Mouse (Mus musculus) lung, postnatal 0 days (tissue): ENCODE measurements at regions not wholly inside any gene's neighbourhood (a gene's known extent, or its start where the extent isn't known, plus 50 kb on each side); places are given as distances from the start of the nearest gene placed in this dataset.
A peak's percentile ranks its signal among the peaks of the same experiment; 100 is the strongest.

Source experiments
- ATAC-seq: fragments of 200-750 bp; cut with Nextera tagmentation; 2 replicates; pipeline ENCODE4 v1.8.0; 2017; ENCODE audit warnings: moderate library complexity
- DNase-seq: peaks from one replicate; pipeline ENCODE4 v3.0.0-alpha.2; 2016; ENCODE audit warnings: low spot score
- H3K27ac ChIP-seq: fragments of 300-500 bp; sonication (generic); 2 replicates; pipeline ENCODE4 v1.5.1; 2014; ENCODE audit warnings: antibody characterized with exemption, mild to moderate bottlenecking, low read length, mixed read lengths
- H3K27me3 ChIP-seq: fragments of 300-500 bp; sonication (generic); replicated peaks from 2 replicates; pipeline ENCODE4 v1.6.1; 2014; ENCODE audit warnings: low read length, mixed read lengths; ENCODE audit not compliant: insufficient read depth
- H3K36me3 ChIP-seq: fragments of 300-500 bp; sonication (generic); 2 replicates; pipeline ENCODE4 v1.6.1; 2014; ENCODE audit warnings: low read length, mixed read lengths; ENCODE audit not compliant: insufficient read depth
- H3K4me1 ChIP-seq: fragments of 300-500 bp; sonication (generic); 2 replicates; pipeline ENCODE4 v1.6.1; 2014; ENCODE audit warnings: antibody characterized with exemption, low read depth, low read length, mixed read lengths; ENCODE audit not compliant: insufficient read depth
- H3K4me2 ChIP-seq: fragments of 300-500 bp; sonication (generic); replicated peaks from 2 replicates; pipeline ENCODE4 v1.6.1; 2014; ENCODE audit warnings: low read depth, mild to moderate bottlenecking, low read length, moderate library complexity, mixed read lengths
- H3K4me3 ChIP-seq: fragments of 300-500 bp; sonication (generic); 2 replicates; pipeline ENCODE4 v1.5.1; 2014; ENCODE audit warnings: low read depth, low read length
- H3K9ac ChIP-seq: fragments of 300-500 bp; sonication (generic); replicated peaks from 2 replicates; pipeline ENCODE4 v1.6.1; 2014; ENCODE audit warnings: low read depth, mild to moderate bottlenecking
- H3K9me3 ChIP-seq: fragments of 300-500 bp; sonication (generic); 2 replicates; pipeline ENCODE4 v1.6.1; 2016; ENCODE audit warnings: low read length, mixed read lengths
- CTCF ChIP-seq: IDR thresholded peaks from 2 replicates; pipeline ENCODE4 v1.5.1; 2016; ENCODE audit warnings: antibody characterized with exemption, mild to moderate bottlenecking
- EP300 ChIP-seq: IDR thresholded peaks from 2 replicates; pipeline ENCODE4 v1.6.1; 2016; ENCODE audit warnings: antibody characterized with exemption, mild to moderate bottlenecking, control low read depth
- WGBS: fragments of 180-500 bp; shearing (Covaris S2); extraction: QIAGEN DNeasy Blood & Tissue Kit; methylation state at CpG from one replicate; pipeline ENCODE4 v1.1.7; 2014; 5-methylcytosine and 5-hydroxymethylcytosine counted together

DNA sequence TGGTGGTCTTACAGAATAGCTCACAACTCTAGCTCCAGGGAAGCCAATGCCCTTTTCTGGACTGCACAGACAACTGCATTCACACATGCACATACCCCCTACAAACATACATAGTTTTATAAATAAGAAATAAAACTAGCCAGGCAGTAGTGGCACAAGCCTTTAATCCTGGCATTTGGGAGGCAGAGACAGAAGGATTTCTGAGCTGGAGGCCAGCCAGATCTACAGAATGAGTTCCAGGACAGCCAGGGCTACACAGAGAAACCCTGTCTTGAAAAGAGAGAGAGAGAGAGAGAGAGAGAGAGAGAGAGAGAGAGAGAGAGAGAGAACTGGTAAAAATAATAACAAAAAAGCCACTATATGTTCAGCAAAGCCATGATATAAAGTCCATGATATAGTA is 143.5 kb upstream of the Tbl1x start:
- Histone ChIP-seq H3K9ac (no peak overlapping the region), H3K27me3 (no peaks in the 10 kb centered on the region), H3K4me1 (no peaks in the 10 kb centered on the region), H3K27ac (no peak overlapping the region), H3K4me3 (no peak overlapping the region), H3K9me3 (no peaks in the 10 kb centered on the region), H3K36me3 (no peaks in the 10 kb centered on the region), H3K4me2 (no peak overlapping the region)
- ATAC-seq (no peak), DNase-seq (no peak)
- TF ChIP-seq CTCF (no peak), EP300 (no peak)

DNA sequence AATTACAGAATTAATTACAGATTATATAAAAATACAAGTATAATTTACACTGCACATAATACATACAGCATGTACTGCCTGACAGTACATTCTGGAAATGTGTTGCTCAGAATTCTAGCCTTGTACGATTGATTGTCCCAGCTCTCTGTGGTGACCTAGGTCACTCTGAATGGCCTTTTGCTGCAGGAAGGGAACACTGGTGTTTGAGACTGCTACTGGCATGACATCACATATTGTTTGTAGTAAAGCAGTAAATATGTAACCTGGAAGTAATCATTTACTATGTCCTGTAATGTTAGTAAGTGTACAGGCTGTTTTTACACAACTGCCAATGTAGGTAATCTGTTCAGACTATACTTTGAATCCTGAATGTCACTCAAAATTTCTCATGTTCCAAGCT is 123.5 kb upstream of the Tbl1x start:
- 79% methylated on average over 1 of the region's 1 CpGs for WGBS
- Histone ChIP-seq H3K9ac (no peak overlapping the region), H3K36me3 (no peaks in the 10 kb centered on the region), H3K9me3 (no peaks in the 10 kb centered on the region), H3K27me3 (no peaks in the 10 kb centered on the region), H3K27ac (no peak overlapping the region), H3K4me2 (no peak overlapping the region), H3K4me3 (no peak overlapping the region), H3K4me1 (no peaks in the 10 kb centered on the region)
- ATAC-seq: no peak
- TF ChIP-seq EP300 (no peak), CTCF (no peak)
- no peak for DNase-seq

DNA sequence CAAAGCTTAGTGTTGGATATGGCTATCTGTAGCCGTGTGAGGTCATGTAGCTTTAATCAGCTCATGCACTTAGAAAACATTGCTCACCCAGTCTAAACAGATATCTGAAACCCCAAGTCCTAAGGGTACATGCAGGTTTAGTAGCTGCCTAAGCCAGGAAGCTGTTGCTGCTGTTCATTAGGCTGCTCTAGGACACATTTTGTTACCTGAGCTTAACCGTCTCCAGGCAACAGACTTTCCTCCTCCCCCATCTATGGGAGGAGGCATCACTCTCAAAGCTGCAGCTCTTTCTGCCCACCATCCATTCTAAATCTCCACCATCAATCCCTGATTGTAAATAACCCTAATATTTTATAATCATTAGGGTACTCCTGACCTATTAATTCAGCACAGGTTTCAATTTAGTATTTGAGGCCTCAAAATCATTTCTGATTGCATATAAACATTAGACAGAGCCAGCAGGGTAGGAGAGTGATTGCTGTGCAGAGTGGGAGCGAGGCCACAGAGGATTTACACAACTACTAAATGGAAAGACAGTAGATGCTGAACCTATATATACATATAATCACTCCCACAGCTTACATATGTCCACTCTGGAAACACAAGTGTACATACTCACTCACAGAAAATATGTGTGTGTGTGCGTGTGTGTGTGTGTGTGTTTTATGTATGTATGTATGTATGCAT is 118.9 kb upstream of the Tbl1x start:
- Histone ChIP-seq H3K9me3 (no peaks in the 10 kb centered on the region), H3K36me3 (no peaks in the 10 kb centered on the region), H3K4me1 (no peaks in the 10 kb centered on the region), H3K27me3 (no peaks in the 10 kb centered on the region), H3K4me2 (no peak overlapping the region), H3K27ac (no peak overlapping the region), H3K9ac (no peak overlapping the region), H3K4me3 (no peak overlapping the region)
- TF ChIP-seq EP300: no peak
- no peak for TF ChIP-seq CTCF
- DNase-seq: no peak
- WGBS: 74% methylated on average over 4 of the region's 4 CpGs
- ATAC-seq: no peak

- WGBS: 86% methylated on average over 3 of the region's 3 CpGs
- Histone ChIP-seq H3K27me3 (no peaks in the 10 kb centered on the region), H3K9ac (no peak overlapping the region), H3K4me2 (no peak overlapping the region), H3K4me1 (no peaks in the 10 kb centered on the region), H3K27ac (no peak overlapping the region), H3K36me3 (no peaks in the 10 kb centered on the region), H3K9me3 (no peaks in the 10 kb centered on the region), H3K4me3 (no peak overlapping the region)
- DNase-seq (no peak), ATAC-seq (no peak)
- no peak for TF ChIP-seq CTCF
- TF ChIP-seq EP300: no peak
These were observed 103.9 kb upstream of the Tbl1x start for GRCm38 (mm10) chrX:77406896-77407295.

DNA sequence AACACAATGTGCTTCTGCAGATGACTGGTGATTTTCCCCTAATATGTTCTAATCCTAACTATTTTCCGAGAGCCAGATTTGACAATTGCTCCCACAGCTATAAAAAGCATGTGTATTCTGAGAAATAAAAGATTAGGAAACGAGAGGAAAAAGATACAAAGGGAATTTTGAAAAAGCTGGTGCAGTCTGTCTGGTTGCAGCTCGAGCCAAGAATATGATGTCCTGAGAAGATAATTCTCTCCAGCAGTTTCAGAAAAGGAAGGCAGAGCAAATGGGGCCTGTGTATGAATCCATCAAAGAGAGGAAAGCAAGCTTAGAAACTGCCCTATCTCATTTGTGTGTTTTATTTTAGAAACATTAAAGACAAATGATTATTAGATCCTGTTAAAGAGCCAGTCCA is 102.9 kb upstream of the Tbl1x start:
- Histone ChIP-seq H3K9ac (no peak overlapping the region), H3K4me3 (no peak overlapping the region), H3K9me3 (no peaks in the 10 kb centered on the region), H3K36me3 (no peaks in the 10 kb centered on the region), H3K4me1 (no peaks in the 10 kb centered on the region; the same call in 1 of the 2 replicates), H3K27ac (no peak overlapping the region), H3K27me3 (no peaks in the 10 kb centered on the region), H3K4me2 (no peak overlapping the region)
- 0 out of 2 replicates have a peak, but pooled peaks have one; percentile 19 for ATAC-seq
- WGBS: 55% methylated on average over 3 of the region's 3 CpGs
- DNase-seq: peak; percentile 57
- no peak for TF ChIP-seq CTCF
- peak; percentile 34; the same call in 1 of the 2 replicates for TF ChIP-seq EP300

- no peaks in the 10 kb centered on the region; the same call in 1 of the 2 replicates for H3K4me1 ChIP-seq
- H3K4me3 ChIP-seq: no peak overlapping the region
- H3K9ac ChIP-seq: no peak overlapping the region
- H3K36me3 ChIP-seq: no peaks in the 10 kb centered on the region
- no peaks in the 10 kb centered on the region for H3K27me3 ChIP-seq
- DNase-seq (peak; percentile 78), ATAC-seq (peak; percentile 89)
- no peaks in the 10 kb centered on the region for H3K9me3 ChIP-seq
- peak; percentile 95 for TF ChIP-seq EP300
- TF ChIP-seq CTCF: no peak
- 39% methylated on average over 7 of the region's 7 CpGs for WGBS
- H3K4me2 ChIP-seq: no peak overlapping the region
- no peak overlapping the region for H3K27ac ChIP-seq
These were observed 101.4 kb upstream of the Tbl1x start for GRCm38 (mm10) chrX:77409370-77409769.

GRCm38 (mm10) chrX:77410812-77411211 is 100.0 kb upstream of the Tbl1x start:
- H3K27me3 ChIP-seq: no peaks in the 10 kb centered on the region
- TF ChIP-seq EP300 (peak; percentile 81), CTCF (no peak)
- no peaks in the 10 kb centered on the region for H3K9me3 ChIP-seq

More at GRCm38 (mm10) chrX:77410812-77411211, 100.0 kb upstream of the Tbl1x start:
- H3K36me3 ChIP-seq: no peaks in the 10 kb centered on the region
- H3K27ac ChIP-seq: no peak overlapping the region
- H3K4me2 ChIP-seq: no peak overlapping the region
- no peak overlapping the region for H3K4me3 ChIP-seq
- DNase-seq (peak; percentile 46), ATAC-seq (peak; percentile 37)
- no peak overlapping the region for H3K9ac ChIP-seq
- H3K4me1 ChIP-seq: no peaks in the 10 kb centered on the region; the same call in 1 of the 2 replicates
